Mouse (Mus musculus) megakaryocyte, embryonic 14.5 days (primary cell): ENCODE data around the gene Tacr1.

Experiments used
- FLI1 ChIP-seq: IDR thresholded peaks from 2 replicates; pipeline ENCODE4 v1.6.1; 2012; ENCODE audit warnings: low read length, inconsistent platforms, mixed read lengths
- GATA1 ChIP-seq: IDR thresholded peaks from 3 replicates; pipeline ENCODE4 v1.6.1; 2012; ENCODE audit warnings: mixed read lengths, low read length, inconsistent platforms, borderline replicate concordance

GRCm38 (mm10) chr6:82428890-82429289 is 26.8 kb downstream of the Tacr1 start:
- TF ChIP-seq GATA1 (no peak), FLI1 (no peak)
